Mouse (Mus musculus) mouse embryonic stem cell (cell line): ENCODE data around the gene Gm20604.

Experiments
- in situ Hi-C, 2 experiments: fragments of 300-500 bp; cut with MboI; formaldehyde crosslinking; loops; 1 replicate in 1 of 2; 3 replicates in 1 of 2; pipeline ENCODE4 v1.14.3; 2019 to 2020; ENCODE audit warnings: low sequenced_read_pairs in 2 of 2, low pct_unique_long_range_greater_than_20kb in 1 of 2, mixed read lengths in 1 of 2; ENCODE audit not compliant: unreplicated experiment in 1 of 2

Gene Gm20604

GRCm38 (mm10) chr12:102758403-102758756 is at the start of gene Gm20604:
Gene Gm20604, minus strand, starts transcription at chr12:102758672.
- in situ Hi-C loops = loop anchor here in 1 of 2 experiments (25.0 kb wide), 1 partner anchor 771 kb away; the partner anchor contains the start of gene Cpsf2

- in situ Hi-C loops = loop anchor here in 1 of 2 experiments (25.0 kb wide), 1 partner anchor 263 kb away; no protein-coding TSS in a partner anchor
Measured at GRCm38 (mm10) chr12:102799528-102799927, 41.1 kb upstream of the Gm20604 start.

GRCm38 (mm10) chr12:102787927-102788326 is 29.5 kb upstream of the Gm20604 start:
- in situ Hi-C loops = loop anchor here in 1 of 2 experiments (25.0 kb wide), 1 partner anchor 274 kb away; no protein-coding TSS in a partner anchor

GRCm38 (mm10) chr12:102785593-102785985 is 27.1 kb upstream of the Gm20604 start:
- in situ Hi-C loops = loop anchor here in 1 of 2 experiments (25.0 kb wide), 1 partner anchor 277 kb away; no protein-coding TSS in a partner anchor

GRCm38 (mm10) chr12:102784899-102785592 is 26.6 kb upstream of the Gm20604 start:
- in situ Hi-C loops = loop anchor here in 1 of 2 experiments (25.0 kb wide), 1 partner anchor 277 kb away; no protein-coding TSS in a partner anchor

GRCm38 (mm10) chr12:102782841-102783240 is 24.4 kb upstream of the Gm20604 start:
- in situ Hi-C loops = loop anchor here in 1 of 2 experiments (25.0 kb wide), 1 partner anchor 279 kb away; no protein-coding TSS in a partner anchor

GRCm38 (mm10) chr12:102779452-102779851 is 21.0 kb upstream of the Gm20604 start:
- in situ Hi-C loops = loop anchor here in 1 of 2 experiments (25.0 kb wide), 1 partner anchor 283 kb away; no protein-coding TSS in a partner anchor

GRCm38 (mm10) chr12:102778151-102778550 is 19.7 kb upstream of the Gm20604 start:
- in situ Hi-C loops = loop anchor here in 1 of 2 experiments (25.0 kb wide), 1 partner anchor 284 kb away; no protein-coding TSS in a partner anchor

- in situ Hi-C loops = loop anchor here in 1 of 2 experiments (25.0 kb wide), 1 partner anchor 286 kb away; no protein-coding TSS in a partner anchor
Measured at GRCm38 (mm10) chr12:102776035-102776434, 17.6 kb upstream of the Gm20604 start.

- in situ Hi-C loops = loop anchor here in 1 of 2 experiments (25.0 kb wide), 1 partner anchor 785 kb away; the partner anchor contains the start of gene Cpsf2
Measured at GRCm38 (mm10) chr12:102772676-102773075, 14.2 kb upstream of the Gm20604 start.

GRCm38 (mm10) chr12:102771601-102772000 is 13.1 kb upstream of the Gm20604 start:
- in situ Hi-C loops = loop anchor here in 1 of 2 experiments (25.0 kb wide), 1 partner anchor 784 kb away; the partner anchor contains the start of gene Cpsf2

GRCm38 (mm10) chr12:102769000-102769399 is 10.5 kb upstream of the Gm20604 start:
- in situ Hi-C loops = loop anchor here in 1 of 2 experiments (25.0 kb wide), 1 partner anchor 782 kb away; the partner anchor contains the start of gene Cpsf2

- in situ Hi-C loops = loop anchor here in 1 of 2 experiments (25.0 kb wide), 1 partner anchor 776 kb away; the partner anchor contains the start of gene Cpsf2
Measured at GRCm38 (mm10) chr12:102763696-102764095, 5.2 kb upstream of the Gm20604 start.

GRCm38 (mm10) chr12:102761668-102762067 is 3.2 kb upstream of the Gm20604 start:
- in situ Hi-C loops = loop anchor here in 1 of 2 experiments (25.0 kb wide), 1 partner anchor 774 kb away; the partner anchor contains the start of gene Cpsf2

GRCm38 (mm10) chr12:102758936-102759335 is 464 bp upstream of the Gm20604 start:
- in situ Hi-C loops = loop anchor here in 1 of 2 experiments (25.0 kb wide), 1 partner anchor 772 kb away; the partner anchor contains the start of gene Cpsf2

GRCm38 (mm10) chr12:102757689-102758402 is 626 bp downstream of the Gm20604 start, which contains the start of the genes Gm28051, Gon7 and Ubr7:
Gene Gm28051, minus strand, starts transcription at chr12:102757765.
Gene Gon7, minus strand, starts transcription at chr12:102757803.
Gene Ubr7, plus strand, starts transcription at chr12:102757967.
- in situ Hi-C loops = loop anchor here in 1 of 2 experiments (25.0 kb wide), 1 partner anchor 771 kb away; the partner anchor contains the start of gene Cpsf2

- in situ Hi-C loops = loop anchor here in 1 of 2 experiments (25.0 kb wide), 1 partner anchor 770 kb away; the partner anchor contains the start of gene Cpsf2
Measured at GRCm38 (mm10) chr12:102757055-102757688, 1.3 kb downstream of the Gm20604 start.
